Mouse (Mus musculus): ENCODE results near the gene S100a3. TPM values are rescaled to one million over a fixed set of nuclear protein-coding genes. Genes with fewer than 3 reads are reported as not detected.

Gene S100a3
- total and polyA plus RNA-seq, 3 experiments, result 0.03 to 0.04 TPM; not detected in 1

DNA sequence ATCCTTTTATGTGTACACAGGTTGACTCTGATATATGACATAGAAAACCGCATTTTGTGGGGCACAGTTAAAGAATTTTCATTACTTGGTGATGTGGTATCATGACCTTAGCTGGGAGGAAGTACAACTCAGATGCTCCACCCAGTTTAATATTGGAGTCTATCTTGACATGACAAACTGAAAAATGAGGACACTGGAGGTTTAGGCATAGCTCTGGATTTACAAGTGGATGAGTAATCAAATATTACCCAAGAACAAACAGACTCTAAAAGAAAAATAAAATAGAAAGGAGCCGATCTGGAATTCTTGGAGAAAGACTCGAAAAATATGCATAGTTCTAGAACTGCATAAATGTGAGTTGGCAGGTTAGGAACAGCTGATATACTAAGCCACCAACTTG is 14.9 kb downstream of the S100a3 start:
- no peak overlapping the region for H3K4me3 ChIP-seq (ENCODE audit: control insufficient read depth in 1 of 2, insufficient read depth in 1 of 2, low read depth in 2 of 2, low read length in 2 of 2)
- H3K4me1 ChIP-seq (ENCODE audit: control insufficient read depth in 1 of 2, insufficient read depth in 2 of 2, low read length in 2 of 2), result no peaks in the 10 kb centered on the region
- TF ChIP-seq JUND (IDR thresholded peaks at IDR 0.05; ENCODE audit: low read depth, low read length) (no peak), NRF1 (IDR thresholded peaks at IDR 0.05; ENCODE audit: insufficient read depth, low read depth, low read length, poor library complexity, severe bottlenecking) (no peak), USF2 (IDR thresholded peaks at IDR 0.05; ENCODE audit: borderline replicate concordance in 1 of 2, insufficient read depth in 1 of 2, low read depth in 1 of 2, low read length in 2 of 2) (no peak), POLR2A (IDR thresholded peaks at IDR 0.05; ENCODE audit: control insufficient read depth in 1 of 2, insufficient read depth in 1 of 2, low read depth in 1 of 2, low read length in 2 of 2, poor library complexity in 1 of 2) (no peak), POLR2AphosphoS5 (IDR thresholded peaks at IDR 0.05; ENCODE audit: borderline replicate concordance, low read depth, low read length) (no peak), MYB (IDR thresholded peaks at IDR 0.05; ENCODE audit: low read depth, low read length) (no peak), ZNF384 (IDR thresholded peaks at IDR 0.05; ENCODE audit: low read depth, low read length) (no peak), E2F4 (IDR thresholded peaks at IDR 0.05; ENCODE audit: borderline replicate concordance, low read depth, low read length) (no peak), HCFC1 (IDR thresholded peaks at IDR 0.05; ENCODE audit: low read depth, low read length) (no peak), TAL1 (IDR thresholded peaks at IDR 0.05; ENCODE audit: low read length) (no peak), SIN3A (IDR thresholded peaks at IDR 0.05; ENCODE audit: low read length) (no peak), MAZ (IDR thresholded peaks at IDR 0.05; ENCODE audit: low read depth, low read length) (no peak), MXI1 (IDR thresholded peaks at IDR 0.05; ENCODE audit: low read depth, low read length) (no peak), GATA1 (IDR thresholded peaks at IDR 0.05; ENCODE audit: low read depth, low read length) (no peak), TBP (IDR thresholded peaks at IDR 0.05; ENCODE audit: low read depth, low read length) (no peak), NELFE (IDR thresholded peaks at IDR 0.05; ENCODE audit: low read depth, low read length) (no peak), KAT2A (conservative IDR thresholded peaks at IDR 0.05; ENCODE audit: low read depth, low read length) (no peak), MAFK (IDR thresholded peaks at IDR 0.05; ENCODE audit: borderline replicate concordance, low read depth, low read length) (no peak)
- DNase-seq (ENCODE audit: low read depth, low spot score), result no peak
- no peaks in the 10 kb centered on the region for H3K36me3 ChIP-seq (ENCODE audit: control insufficient read depth in 1 of 2, insufficient read depth in 2 of 2, low read length in 2 of 2)
- H3K9me3 ChIP-seq (replicated peaks; ENCODE audit: insufficient read depth, low read length), result no peaks in the 10 kb centered on the region
- no peak overlapping the region for H3K9ac ChIP-seq (ENCODE audit: control insufficient read depth, low read depth, low read length, poor library complexity, severe bottlenecking)
- peaks cover 20 to 33% of the 10 kb centered on the region in 2 experiments for H3K27me3 ChIP-seq (ENCODE audit: control insufficient read depth in 1 of 2, insufficient read depth in 2 of 2, low read length in 2 of 2)
- H3K79me2 ChIP-seq (ENCODE audit: control insufficient read depth, insufficient read depth, low read length, poor library complexity), result no peaks in the 10 kb centered on the region
- H3K27ac ChIP-seq (ENCODE audit: control insufficient read depth, low read depth, low read length), result no peak overlapping the region

DNA sequence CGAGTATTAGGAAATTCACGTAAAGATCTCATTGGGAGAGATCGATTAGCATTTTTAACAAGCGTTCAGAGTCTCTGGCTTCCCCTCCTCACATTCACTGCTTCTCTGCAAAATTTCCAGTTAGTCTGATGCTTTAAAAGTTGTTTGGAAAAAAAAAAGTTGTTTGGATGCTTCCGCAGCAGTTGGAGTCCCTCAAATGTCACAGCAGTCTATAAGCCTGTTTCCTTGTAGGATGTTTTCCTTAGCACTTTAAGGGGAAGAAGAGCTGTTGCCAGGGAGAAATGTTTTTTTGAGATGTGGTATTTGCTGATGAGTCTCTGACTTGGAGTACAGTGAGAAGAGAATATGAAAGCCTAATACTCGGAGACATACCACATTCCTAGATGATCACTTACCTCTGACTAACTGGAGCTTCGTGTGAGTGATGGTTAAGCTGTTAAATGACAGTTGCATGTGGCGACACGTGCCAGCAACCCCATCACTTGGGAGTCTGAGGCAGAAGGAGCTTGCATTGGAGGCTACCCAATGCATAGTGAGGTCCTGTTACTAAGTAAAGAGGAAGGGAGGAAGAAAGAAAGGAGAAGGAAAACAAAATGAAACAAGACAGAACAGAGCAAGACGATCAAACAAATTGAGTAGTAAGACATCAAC is 16.1 kb downstream of the S100a3 start:
- H3K4me3 ChIP-seq (ENCODE audit: control insufficient read depth in 1 of 2, insufficient read depth in 1 of 2, low read depth in 2 of 2, low read length in 2 of 2), result no peak overlapping the region
- DNase-seq (ENCODE audit: low read depth, low spot score), result no peak
- H3K9me3 ChIP-seq (replicated peaks; ENCODE audit: insufficient read depth, low read length), result no peaks in the 10 kb centered on the region
- no peak overlapping the region for H3K27ac ChIP-seq (ENCODE audit: control insufficient read depth, low read depth, low read length)
- no peak overlapping the region for H3K9ac ChIP-seq (ENCODE audit: control insufficient read depth, low read depth, low read length, poor library complexity, severe bottlenecking)
- peaks cover 20 to 33% of the 10 kb centered on the region in 2 experiments for H3K27me3 ChIP-seq (ENCODE audit: control insufficient read depth in 1 of 2, insufficient read depth in 2 of 2, low read length in 2 of 2)
- TF ChIP-seq ZNF384 (IDR thresholded peaks at IDR 0.05; ENCODE audit: low read depth, low read length) (no peak), ZKSCAN1 (IDR thresholded peaks at IDR 0.05; ENCODE audit: low read depth, low read length) (no peak), CTCF (IDR thresholded peaks at IDR 0.05 in 2 of 3, conservative IDR thresholded peaks at IDR 0.05 in 1 of 3; ENCODE audit: control insufficient read depth in 1 of 3, insufficient read depth in 1 of 3, low read depth in 2 of 3, low read length in 3 of 3, poor library complexity in 1 of 3, severe bottlenecking in 1 of 3) (no peak), TBP (IDR thresholded peaks at IDR 0.05; ENCODE audit: low read depth, low read length) (no peak), JUND (IDR thresholded peaks at IDR 0.05; ENCODE audit: low read depth, low read length) (no peak), EP300 (IDR thresholded peaks at IDR 0.05; ENCODE audit: low read depth in 1 of 2, low read length in 2 of 2) (no peak), MYC (IDR thresholded peaks at IDR 0.05; ENCODE audit: low read depth, low read length) (no peak), GABPA (IDR thresholded peaks at IDR 0.05; ENCODE audit: low read depth, low read length) (no peak), CHD2 (IDR thresholded peaks at IDR 0.05; ENCODE audit: low read length) (no peak), CHD1 (IDR thresholded peaks at IDR 0.05; ENCODE audit: low read depth, low read length) (no peak), MAFK (IDR thresholded peaks at IDR 0.05; ENCODE audit: borderline replicate concordance, low read depth, low read length) (no peak), ZMIZ1 (IDR thresholded peaks at IDR 0.05; ENCODE audit: low read depth, low read length) (no peak), MAX (IDR thresholded peaks at IDR 0.05; ENCODE audit: low read length) (no peak), KAT2A (conservative IDR thresholded peaks at IDR 0.05; ENCODE audit: low read depth, low read length) (no peak), GATA1 (IDR thresholded peaks at IDR 0.05; ENCODE audit: low read depth, low read length) (no peak), POLR2A (IDR thresholded peaks at IDR 0.05; ENCODE audit: control insufficient read depth in 1 of 2, insufficient read depth in 1 of 2, low read depth in 1 of 2, low read length in 2 of 2, poor library complexity in 1 of 2) (no peak), MAZ (IDR thresholded peaks at IDR 0.05; ENCODE audit: low read depth, low read length) (no peak), HCFC1 (IDR thresholded peaks at IDR 0.05; ENCODE audit: low read depth, low read length) (no peak), USF1 (IDR thresholded peaks at IDR 0.05; ENCODE audit: low read depth, low read length) (no peak)
- H3K36me3 ChIP-seq (ENCODE audit: control insufficient read depth in 1 of 2, insufficient read depth in 2 of 2, low read length in 2 of 2), result no peaks in the 10 kb centered on the region
- H3K4me1 ChIP-seq (ENCODE audit: control insufficient read depth in 1 of 2, insufficient read depth in 2 of 2, low read length in 2 of 2), result no peaks in the 10 kb centered on the region
- H3K79me2 ChIP-seq (ENCODE audit: control insufficient read depth, insufficient read depth, low read length, poor library complexity), result no peaks in the 10 kb centered on the region
